Mouse (Mus musculus) heart, postnatal 0 days (tissue): ENCODE data around the gene Treml4. TPM values are rescaled to one million over a fixed set of nuclear protein-coding genes. Genes with fewer than 3 reads are reported as not detected.

Source experiments
- ATAC-seq: fragments of 200-750 bp; cut with Nextera tagmentation; 2 replicates; pipeline ENCODE4 v1.8.0; 2017; ENCODE audit warnings: low read depth, moderate number of reproducible peaks, moderate library complexity; ENCODE audit not compliant: insufficient read depth
- DNase-seq: peaks from one replicate; pipeline ENCODE4 v3.0.0-alpha.2; 2016; ENCODE audit warnings: low spot score
- H3K27ac ChIP-seq: fragments of 300-500 bp; sonication (generic); 2 replicates; pipeline ENCODE4 v1.5.1; 2014; ENCODE audit warnings: low read depth, mild to moderate bottlenecking
- H3K27me3 ChIP-seq: fragments of 300-500 bp; sonication (generic); 2 replicates; pipeline ENCODE4 v1.6.1; 2014; ENCODE audit warnings: low read length, mixed read lengths; ENCODE audit not compliant: control insufficient read depth, insufficient read depth
- H3K36me3 ChIP-seq: fragments of 300-500 bp; sonication (generic); replicated peaks from 2 replicates; pipeline ENCODE4 v1.6.1; 2014; ENCODE audit warnings: low read length, mixed read lengths; ENCODE audit not compliant: control insufficient read depth, insufficient read depth
- H3K4me1 ChIP-seq: fragments of 300-500 bp; sonication (generic); 2 replicates; pipeline ENCODE4 v1.6.1; 2014; ENCODE audit warnings: antibody characterized with exemption; ENCODE audit not compliant: control insufficient read depth, insufficient read depth
- H3K4me2 ChIP-seq: fragments of 300-500 bp; sonication (generic); 2 replicates; pipeline ENCODE4 v1.6.1; 2014; ENCODE audit warnings: low read depth, mild to moderate bottlenecking, low read length, moderate library complexity
- H3K4me3 ChIP-seq: fragments of 300-500 bp; sonication (generic); 2 replicates; pipeline ENCODE4 v1.5.1; 2014; ENCODE audit warnings: low read depth, low read length
- H3K9ac ChIP-seq: fragments of 300-500 bp; sonication (generic); replicated peaks from 2 replicates; pipeline ENCODE4 v1.6.1; 2014; ENCODE audit warnings: low read depth, low read length, mixed read lengths
- H3K9me3 ChIP-seq: fragments of 300-500 bp; sonication (generic); replicated peaks from 2 replicates; pipeline ENCODE4 v1.6.1; 2016; ENCODE audit warnings: low read length; ENCODE audit not compliant: control insufficient read depth
- CTCF ChIP-seq: IDR thresholded peaks from 2 replicates; pipeline ENCODE4 v1.5.1; 2016; ENCODE audit warnings: antibody characterized with exemption, control low read depth, low read depth
- EP300 ChIP-seq: IDR thresholded peaks from 2 replicates; pipeline ENCODE4 v1.6.1; 2016; ENCODE audit warnings: antibody characterized with exemption, low read depth
- WGBS: fragments of 180-500 bp; shearing (Covaris S2); extraction: QIAGEN DNeasy Blood & Tissue Kit; methylation state at CpG from one replicate; pipeline ENCODE4 v1.1.7; 2014; 5-methylcytosine and 5-hydroxymethylcytosine counted together
- polyA plus RNA-seq: library from polyadenylated mRNA; unstranded; fragments of >200 nt; fragmentation: Nextera tagmentation; extraction: Ambion mirVana; gene quantifications from 2 replicates; pipeline ENCODE4 v1.2.1, GENCODE M21; 2015
- total RNA-seq: library from RNA; depleted of rRNA; stranded (reverse); fragments of >200 nt; gene quantifications from 2 replicates; pipeline ENCODE4 v1.2.3, GENCODE M21; 2014; ENCODE audit warnings: low replicate concordance

The Treml4 gene
- total and polyA plus RNA-seq, 2 experiments from 2014 or later: 0.44 TPM; not detected in 1

DNA sequence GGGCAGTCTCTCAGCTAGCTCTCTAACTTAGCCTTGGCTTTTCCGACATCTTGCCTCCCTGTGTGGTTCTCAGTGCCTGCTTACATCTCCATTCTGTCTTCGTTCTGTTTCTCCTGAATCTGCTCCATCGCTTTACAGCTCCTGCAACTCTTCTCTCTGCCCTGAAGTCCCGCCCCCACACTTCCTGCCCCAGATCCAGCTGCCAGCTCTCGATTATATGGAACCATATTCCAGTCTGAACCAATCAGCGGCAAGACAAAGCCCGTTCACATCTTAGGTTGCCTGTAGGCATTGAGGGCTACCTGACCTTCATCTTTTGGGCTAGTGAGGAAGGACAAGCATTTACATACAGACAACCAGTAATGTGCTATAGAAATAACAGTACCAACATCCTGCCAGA lies 13.5 kb upstream of the Treml4 start:
- Histone ChIP-seq H3K9me3 (no peaks in the 10 kb centered on the region), H3K4me1 (no peaks in the 10 kb centered on the region), H3K27ac (no peak overlapping the region), H3K36me3 (no peaks in the 10 kb centered on the region), H3K27me3 (no peaks in the 10 kb centered on the region), H3K9ac (no peak overlapping the region), H3K4me3 (no peak overlapping the region), H3K4me2 (no peak overlapping the region)
- ATAC-seq: no peak
- no peak for TF ChIP-seq EP300
- no peak for TF ChIP-seq CTCF
- WGBS: 69% methylated on average over 7 of the region's 7 CpGs
- no peak for DNase-seq

DNA sequence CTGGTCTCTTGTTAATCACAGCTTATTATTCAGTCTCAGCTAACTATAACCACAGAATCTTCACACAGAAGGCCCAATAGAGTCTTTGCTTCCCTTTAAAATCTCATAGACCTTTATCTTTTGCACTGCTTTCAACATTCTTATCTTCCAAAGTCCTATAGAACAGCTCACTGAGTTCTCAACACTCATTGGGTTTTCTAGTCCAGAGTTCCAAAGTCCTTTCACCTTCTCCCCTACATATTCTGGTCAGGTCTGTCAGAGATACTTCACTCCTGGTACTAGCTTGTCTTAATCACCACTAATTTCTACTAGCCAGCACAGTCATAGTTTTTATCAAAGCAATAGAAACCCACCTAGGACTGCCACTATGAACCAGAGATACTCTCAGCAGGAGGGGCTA lies 7.5 kb upstream of the Treml4 start:
- Histone ChIP-seq H3K27ac (no peak overlapping the region), H3K36me3 (no peaks in the 10 kb centered on the region), H3K4me2 (no peak overlapping the region), H3K9me3 (peaks cover 16% of the 10 kb centered on the region), H3K4me1 (no peaks in the 10 kb centered on the region), H3K9ac (no peak overlapping the region), H3K4me3 (no peak overlapping the region), H3K27me3 (no peaks in the 10 kb centered on the region)
- no peak for ATAC-seq
- no peak for DNase-seq
- TF ChIP-seq CTCF (no peak), EP300 (no peak)

DNA sequence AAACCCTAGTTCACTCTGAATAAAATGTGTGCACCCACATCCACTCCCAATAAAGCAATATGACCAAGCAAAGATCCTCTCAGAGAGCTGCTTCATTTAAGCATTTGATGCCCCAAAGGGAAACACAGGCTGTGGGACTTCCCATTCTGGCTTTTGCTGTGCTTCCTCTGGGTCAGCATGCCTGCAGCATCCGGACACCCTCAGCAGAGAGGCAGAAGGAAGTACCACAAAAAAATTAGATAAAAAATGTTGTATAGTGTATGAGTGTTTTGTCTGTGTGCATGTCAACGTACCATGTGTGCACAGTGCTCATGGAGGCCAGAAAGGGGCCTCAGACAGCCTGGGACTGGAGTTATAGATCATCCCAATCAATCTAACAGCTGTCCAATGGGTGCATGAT lies 2.2 kb upstream of the Treml4 start:
- no peak for TF ChIP-seq EP300
- TF ChIP-seq CTCF: no peak
- Histone ChIP-seq H3K4me2 (no peak overlapping the region), H3K9ac (no peak overlapping the region), H3K27ac (no peak overlapping the region), H3K4me3 (no peak overlapping the region), H3K36me3 (no peaks in the 10 kb centered on the region), H3K9me3 (peaks cover 16% of the 10 kb centered on the region), H3K4me1 (no peaks in the 10 kb centered on the region), H3K27me3 (no peaks in the 10 kb centered on the region)
- DNase-seq (no peak), ATAC-seq (no peak)
- WGBS: 62% methylated on average over 2 of the region's 2 CpGs

DNA sequence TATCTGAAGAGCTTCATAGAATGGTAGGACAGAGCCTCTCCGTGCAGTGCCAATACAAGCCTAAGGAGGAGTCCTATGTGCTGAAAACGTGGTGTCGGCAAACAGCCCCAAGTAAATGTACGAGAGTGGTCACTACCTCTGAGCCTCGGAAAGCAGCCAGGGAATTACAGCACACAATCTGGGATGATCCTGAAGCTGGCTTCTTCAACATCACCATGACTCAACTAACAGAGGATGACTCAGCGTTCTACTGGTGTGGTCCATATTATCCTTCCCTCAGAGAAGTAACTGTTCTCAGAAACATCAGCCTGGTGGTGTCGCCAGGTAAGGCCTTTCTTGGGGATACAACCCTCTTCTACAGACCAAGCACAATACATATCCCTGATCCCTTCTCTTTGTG lies 567 bp downstream of the Treml4 start:
- Histone ChIP-seq H3K4me1 (no peaks in the 10 kb centered on the region), H3K27ac (no peak overlapping the region), H3K36me3 (no peaks in the 10 kb centered on the region), H3K4me2 (no peak overlapping the region), H3K9ac (no peak overlapping the region), H3K9me3 (peaks cover 4% of the 10 kb centered on the region), H3K27me3 (no peaks in the 10 kb centered on the region), H3K4me3 (no peak overlapping the region)
- ATAC-seq (no peak), DNase-seq (no peak)
- WGBS: 86% methylated on average over 7 of the region's 7 CpGs
- no peak for TF ChIP-seq CTCF
- TF ChIP-seq EP300: no peak

DNA sequence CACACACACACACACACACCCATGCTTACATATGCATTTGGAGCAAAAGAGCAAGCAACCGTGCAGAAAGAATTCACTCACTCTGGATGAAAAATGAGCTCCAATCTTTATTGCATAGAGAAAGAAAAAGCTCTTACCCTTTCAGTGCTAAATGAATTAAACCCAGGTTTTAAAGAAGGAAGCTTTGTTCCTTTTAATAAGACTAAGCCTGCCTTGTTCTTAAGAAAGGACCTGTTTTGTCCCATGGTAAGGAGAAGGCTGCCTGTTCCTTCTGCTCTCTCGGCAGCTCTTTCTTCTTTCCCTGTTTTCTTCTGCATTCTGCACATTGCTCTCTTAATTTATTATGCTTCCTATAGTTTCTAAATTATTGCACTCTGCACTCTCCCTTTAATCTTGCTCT lies 2.0 kb downstream of the Treml4 start:
- WGBS: 48% methylated on average over 2 of the region's 2 CpGs
- H3K4me3 ChIP-seq: no peak overlapping the region
- no peak for TF ChIP-seq EP300
- no peak for TF ChIP-seq CTCF

DNA sequence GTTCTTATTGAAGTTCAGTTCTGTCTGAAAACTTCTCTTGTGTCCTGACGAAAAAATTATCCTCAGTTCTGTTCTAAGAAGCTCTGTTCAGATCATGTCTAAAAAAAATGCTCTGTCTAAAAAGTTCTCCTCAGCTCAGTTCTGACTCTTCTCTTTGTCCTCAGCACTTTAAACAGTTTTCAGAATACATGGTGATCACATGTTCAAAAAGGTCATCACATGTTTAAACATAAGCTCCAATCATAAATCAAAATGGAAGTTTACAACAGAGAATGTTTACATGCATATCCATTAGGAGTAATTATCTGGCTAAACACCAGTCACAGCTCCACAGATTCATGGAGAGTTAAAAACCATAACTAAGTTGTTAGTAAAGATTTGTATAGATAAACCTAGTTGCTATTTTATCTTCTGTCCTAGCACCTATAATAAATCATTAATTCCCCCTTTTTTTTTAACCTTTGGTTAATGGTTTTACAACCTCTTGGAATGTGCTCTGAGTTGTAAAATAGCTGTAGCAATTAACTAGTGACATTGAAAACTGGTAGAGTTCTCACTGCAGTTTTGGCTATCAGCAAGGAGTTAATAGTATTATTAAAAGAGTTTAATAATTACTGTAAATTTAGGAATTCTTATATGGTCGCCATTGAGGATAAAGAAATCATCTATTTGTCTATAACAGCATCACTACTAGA lies 2.7 kb downstream of the Treml4 start:
- 30% methylated on average over 2 of the region's 2 CpGs for WGBS
- DNase-seq (no peak), ATAC-seq (no peak)
- H3K36me3 ChIP-seq: no peaks in the 10 kb centered on the region
- H3K4me3 ChIP-seq: no peak overlapping the region
- TF ChIP-seq EP300: no peak
- no peak for TF ChIP-seq CTCF
- H3K27ac ChIP-seq: no peak overlapping the region
- no peaks in the 10 kb centered on the region for H3K4me1 ChIP-seq
- no peaks in the 10 kb centered on the region for H3K27me3 ChIP-seq
- H3K4me2 ChIP-seq: no peak overlapping the region
- no peaks in the 10 kb centered on the region for H3K9me3 ChIP-seq
- no peak overlapping the region for H3K9ac ChIP-seq

More for the DNA sequence above, 2.0 kb downstream of the Treml4 start:
- no peaks in the 10 kb centered on the region for H3K4me1 ChIP-seq
- no peak overlapping the region for H3K9ac ChIP-seq
- no peaks in the 10 kb centered on the region for H3K27me3 ChIP-seq
- no peak overlapping the region for H3K27ac ChIP-seq
- no peak for DNase-seq
- no peaks in the 10 kb centered on the region for H3K36me3 ChIP-seq
- H3K9me3 ChIP-seq: no peaks in the 10 kb centered on the region
- ATAC-seq: no peak
- no peak overlapping the region for H3K4me2 ChIP-seq
